14 mouse cellular contexts compared by ENCODE assay signal in genomic region chr10:123199119-123199518, GRCm38 (mm10).
"Had no signal": no experiment of that assay in that cellular context is flagged by ENCODE, and none has a peak within 500 bp of the region (broad histone marks: within the 10 kb centered on the region; RNA-seq: fewer than 3 reads in every experiment).

No protein-coding gene starts in this region.

- H3K27me3 ChIP-seq: limb, embryonic 13.5 days; liver, embryonic 15.5 days; lung, embryonic 15.5 days; neural tube, embryonic 15.5 days had no signal

- DNase-seq: kidney, adult 9 months; kidney, postnatal 10 days; kidney, postnatal 4 days; left cerebral cortex, postnatal 4 days; midbrain, embryonic 14.5 days; thymus, adult 18-20 months; thymus, postnatal 14 days had no signal

- H3K4me3 ChIP-seq: layer of hippocampus, adult 2 months; limb, embryonic 13.5 days; liver, embryonic 15.5 days; lung, embryonic 15.5 days; midbrain, embryonic 10.5 days; myocyte; neural tube, embryonic 15.5 days had no signal

- H3K4me2 ChIP-seq: limb, embryonic 13.5 days; lung, embryonic 15.5 days; neural tube, embryonic 15.5 days had no signal

- H3K36me3 ChIP-seq: limb, embryonic 13.5 days; liver, embryonic 15.5 days; lung, embryonic 15.5 days; midbrain, embryonic 10.5 days; neural tube, embryonic 15.5 days had no signal

- H3K9me3 ChIP-seq: limb, embryonic 13.5 days; liver, embryonic 15.5 days; lung, embryonic 15.5 days; midbrain, embryonic 10.5 days; neural tube, embryonic 15.5 days had no signal

- H3K9ac ChIP-seq: limb, embryonic 13.5 days; liver, embryonic 15.5 days; lung, embryonic 15.5 days; neural tube, embryonic 15.5 days had no signal

- H3K27ac ChIP-seq: layer of hippocampus, adult 2 months; limb, embryonic 13.5 days; lung, embryonic 15.5 days; midbrain, embryonic 10.5 days; neural tube, embryonic 15.5 days had no signal
